ENCODE assay signal across 8 mouse cellular contexts in genomic region chr11:98348083-98348961, GRCm38 (mm10). TPM values are rescaled to one million over a fixed set of nuclear protein-coding genes. Genes with fewer than 3 reads are reported as not detected.
DNase-seq lines count a peak whose midpoint lies in the region; ATAC-seq and TF ChIP-seq lines count a peak whose summit lies in the region.

Gene Ppp1r1b (plus strand): TSS chr11:98348404.

- DNase-seq in forebrain, embryonic 11.5 days (ENCODE audit: low spot score), result peak; percentile 73
- DNase-seq in layer of hippocampus, postnatal 25 days (ENCODE audit: extremely low spot score in 1 of 2, low spot score in 1 of 2), result peak; percentile 56 to 59
- DNase-seq in lung, postnatal 14 days, result peak; percentile 60
- DNase-seq in gastrocnemius, adult 8-10 months (ENCODE audit: low spot score in 2 of 2), result no peak

- no peak within 1 kb of the TSS for H3K27ac ChIP-seq in forebrain, embryonic 11.5 days (ENCODE audit: low read depth, low read length)
- H3K27ac ChIP-seq in hindbrain, embryonic 15.5 days (replicated peaks), result no peak within 1 kb of the TSS
- no peak within 1 kb of the TSS for H3K27ac ChIP-seq in stomach, embryonic 14.5 days (ENCODE audit: low read length)

- no peak for TF ChIP-seq CTCF in E14TG2a.4 (conservative IDR thresholded peaks at IDR 0.05; ENCODE audit: low read length)

- under 1% methylated on average over 55 of the region's 55 CpGs for WGBS in forebrain, embryonic 11.5 days
- under 1% methylated on average over 48 of the region's 55 CpGs for WGBS in hindbrain, embryonic 15.5 days
- WGBS in stomach, embryonic 14.5 days, result 1% methylated on average over 54 of the region's 55 CpGs

- H3K4me1 ChIP-seq in E14TG2a.4 (replicated peaks; ENCODE audit: low read depth, low read length), result peaks cover 57% of the 10 kb centered on the region
- H3K4me1 ChIP-seq in forebrain, embryonic 11.5 days (replicated peaks; ENCODE audit: control insufficient read depth, insufficient read depth, low read length), result peaks cover 13% of the 10 kb centered on the region
- H3K4me1 ChIP-seq in hindbrain, embryonic 15.5 days (replicated peaks), result peaks cover 27% of the 10 kb centered on the region
- H3K4me1 ChIP-seq in stomach, embryonic 14.5 days (ENCODE audit: control insufficient read depth, insufficient read depth, low read length), result peaks cover 8% of the 10 kb centered on the region; the same call in 1 of the 2 replicates

- peak within 1 kb of the TSS; percentile 85 for H3K4me3 ChIP-seq in E14TG2a.4 (replicated peaks; ENCODE audit: low read length)
- peak within 1 kb of the TSS; percentile 41 for H3K4me3 ChIP-seq in forebrain, embryonic 11.5 days (ENCODE audit: low read depth, low read length)
- H3K4me3 ChIP-seq in hindbrain, embryonic 15.5 days, result peak within 1 kb of the TSS; percentile 46
- peak within 1 kb of the TSS; percentile 50 for H3K4me3 ChIP-seq in stomach, embryonic 14.5 days (ENCODE audit: low read depth, low read length)

- peaks cover 85% of the 10 kb centered on the region for H3K27me3 ChIP-seq in E14TG2a.4 (ENCODE audit: insufficient read depth, low read length)
- H3K27me3 ChIP-seq in forebrain, embryonic 11.5 days (ENCODE audit: control insufficient read depth, insufficient read depth, low read length), result peaks cover 67% of the 10 kb centered on the region
- H3K27me3 ChIP-seq in hindbrain, embryonic 15.5 days, result peaks cover 82% of the 10 kb centered on the region
- H3K27me3 ChIP-seq in stomach, embryonic 14.5 days (ENCODE audit: control insufficient read depth, insufficient read depth, low read length), result peaks cover 53% of the 10 kb centered on the region

- H3K9me3 ChIP-seq in E14TG2a.4 (ENCODE audit: low read length), result no peaks in the 10 kb centered on the region
- no peaks in the 10 kb centered on the region for H3K9me3 ChIP-seq in forebrain, embryonic 11.5 days (ENCODE audit: control insufficient read depth, low read length)
- no peaks in the 10 kb centered on the region for H3K9me3 ChIP-seq in hindbrain, embryonic 15.5 days
- H3K9me3 ChIP-seq in stomach, embryonic 14.5 days (ENCODE audit: control insufficient read depth, low read depth, low read length), result no peaks in the 10 kb centered on the region

- no peaks in the 10 kb centered on the region for H3K36me3 ChIP-seq in E14TG2a.4 (ENCODE audit: insufficient read depth, low read length)
- H3K36me3 ChIP-seq in forebrain, embryonic 11.5 days (ENCODE audit: control insufficient read depth, insufficient read depth, low read length), result no peaks in the 10 kb centered on the region
- H3K36me3 ChIP-seq in hindbrain, embryonic 15.5 days, result no peaks in the 10 kb centered on the region
- no peaks in the 10 kb centered on the region for H3K36me3 ChIP-seq in stomach, embryonic 14.5 days (ENCODE audit: control insufficient read depth, insufficient read depth, low read length)

- H3K9ac ChIP-seq in forebrain, embryonic 11.5 days (ENCODE audit: low read length), result peak within 1 kb of the TSS; percentile 55
- peak within 1 kb of the TSS; percentile 40 for H3K9ac ChIP-seq in hindbrain, embryonic 15.5 days
- H3K9ac ChIP-seq in stomach, embryonic 14.5 days (replicated peaks; ENCODE audit: low read depth, low read length), result peak within 1 kb of the TSS; percentile 14; the same call in 1 of the 2 replicates

- H3K4me2 ChIP-seq in forebrain, embryonic 11.5 days (ENCODE audit: low read depth, low read length, severe bottlenecking), result peak within 1 kb of the TSS; percentile 91
- peak within 1 kb of the TSS; percentile 90 for H3K4me2 ChIP-seq in hindbrain, embryonic 15.5 days
- H3K4me2 ChIP-seq in stomach, embryonic 14.5 days (replicated peaks; ENCODE audit: low read depth, low read length), result peak within 1 kb of the TSS; percentile 86

- peak; percentile 28 for ATAC-seq in activated CD4-positive, CD25-positive, alpha-beta regulatory T cell, adult 4 months
- peak; percentile 75 for ATAC-seq in forebrain, embryonic 11.5 days (replicated peaks; ENCODE audit: low FRiP score)
- peak; percentile 35; the same call in 1 of the 2 replicates for ATAC-seq in hindbrain, embryonic 15.5 days (ENCODE audit: low FRiP score, low read depth)
- peak; percentile 67 for ATAC-seq in stomach, embryonic 14.5 days (ENCODE audit: insufficient number of reproducible peaks, insufficient read depth, low FRiP score, low read depth)

RNA-seq across cellular contexts. Expression of gene Ppp1r1b, which starts in this region (rescaled TPM):
- not detected for polyA plus RNA-seq in activated CD4-positive, CD25-positive, alpha-beta regulatory T cell, adult 4 months (2017; shearing (Covaris generic))
- 0.29 and 0.41 TPM in 2 replicates for polyA plus RNA-seq in forebrain, embryonic 11.5 days (2014; fragmentation: Nextera tagmentation; extraction: Ambion mirVana)
- 6.1 and 6.9 TPM in 2 replicates for polyA plus RNA-seq in hindbrain, embryonic 15.5 days (2015; fragmentation: Nextera tagmentation; extraction: Ambion mirVana)
- 10 to 100 TPM; 45.4 to 49.9 TPM for total RNA-seq in layer of hippocampus, postnatal 25 days (2021)
- 8.7 and 10.7 TPM in 2 replicates for polyA plus RNA-seq in stomach, embryonic 14.5 days (2014; fragmentation: Nextera tagmentation; extraction: Ambion mirVana)
- total RNA-seq in gastrocnemius, adult 8-10 months (2022), result under 1 TPM in 3 of 4 experiments, not detected in 1; 0.27 to 0.90 (median 0.44) TPM

Comparison
In these comparisons a context has a peak if more than half of its experiments do, and no peak if none do; other contexts are left out.
1. RNA of gene Ppp1r1b (total RNA-seq): 45.4 to 49.9 TPM in layer of hippocampus, postnatal 25 days; 0.27 to 0.90 TPM in gastrocnemius, adult 8-10 months; every median in the first group is over 10 times any median in the second.
2. Peak in ATAC-seq in activated CD4-positive, CD25-positive, alpha-beta regulatory T cell, adult 4 months; RNA of the gene not detected or under 1 TPM.
3. Peak in DNase-seq, ATAC-seq, H3K4me3 ChIP-seq, H3K9ac ChIP-seq and H3K4me2 ChIP-seq in forebrain, embryonic 11.5 days; RNA of the gene not detected or under 1 TPM.
4. DNase-seq: peak in layer of hippocampus, postnatal 25 days (2 of 2) and lung, postnatal 14 days (single experiment); none in gastrocnemius, adult 8-10 months (0 of 2).
5. Peak in every context shown above with its lines, with median percentiles within 50 percentile points of each other: H3K4me3 ChIP-seq, ATAC-seq, H3K4me2 ChIP-seq and H3K9ac ChIP-seq.